Mouse (Mus musculus) kidney, adult 2 months (tissue): ENCODE measurements at regions not wholly inside any gene's neighbourhood (a gene's known extent, or its start where the extent isn't known, plus 50 kb on each side); places are given as distances from the start of the nearest gene placed in this dataset.
"Not testable (repeated sequence)": the region's sequence is repeated elsewhere in the genome, so short reads cannot be mapped to it uniquely, and the experiment has no call there.

Source experiments
- DNase-seq: peaks from one replicate; pipeline ENCODE4 v3.0.0; 2021
- H3K27ac ChIP-seq: fragments of 200-500 bp; 2 replicates; pipeline ENCODE4 v1.5.1; 2012; ENCODE audit warnings: low read depth, low read length, control low read depth, inconsistent platforms; ENCODE audit not compliant: insufficient read depth
- H3K27me3 ChIP-seq: fragments of 200-500 bp; replicated peaks from 2 replicates; pipeline ENCODE4 v1.6.1; 2012; ENCODE audit warnings: mild to moderate bottlenecking, moderate library complexity, low read length, inconsistent platforms; ENCODE audit not compliant: control insufficient read depth, insufficient read depth
- H3K36me3 ChIP-seq: fragments of 200-500 bp; 2 replicates; pipeline ENCODE4 v1.6.1; 2012; ENCODE audit warnings: mild to moderate bottlenecking, moderate library complexity, low read length, inconsistent platforms; ENCODE audit not compliant: control insufficient read depth, insufficient read depth
- H3K4me1 ChIP-seq: fragments of 200-500 bp; 2 replicates; pipeline ENCODE4 v1.6.1; 2011; ENCODE audit warnings: low read length; ENCODE audit not compliant: control insufficient read depth, insufficient read depth
- H3K4me3 ChIP-seq: fragments of 200-500 bp; 2 replicates; pipeline ENCODE4 v1.5.1; 2011; ENCODE audit warnings: mild to moderate bottlenecking, low read depth, low read length, control low read depth; ENCODE audit not compliant: insufficient read depth
- CTCF ChIP-seq: fragments of 200-500 bp; conservative IDR thresholded peaks from 2 replicates; pipeline ENCODE4 v1.5.1; 2011; ENCODE audit warnings: low read depth, mild to moderate bottlenecking, control low read depth, low read length, moderate library complexity, mixed read lengths; ENCODE audit not compliant: insufficient read depth, insufficient read length
- POLR2A ChIP-seq: fragments of 200-500 bp; IDR thresholded peaks from one replicate; pipeline ENCODE4 v1.6.1; 2011; ENCODE audit warnings: low read depth, low read length, control low read depth
- WGBS: fragments of 180-500 bp; shearing (Covaris S2); methylation state at CpG from one replicate; pipeline ENCODE4 v1.1.7; 2018; 5-methylcytosine and 5-hydroxymethylcytosine counted together

DNA sequence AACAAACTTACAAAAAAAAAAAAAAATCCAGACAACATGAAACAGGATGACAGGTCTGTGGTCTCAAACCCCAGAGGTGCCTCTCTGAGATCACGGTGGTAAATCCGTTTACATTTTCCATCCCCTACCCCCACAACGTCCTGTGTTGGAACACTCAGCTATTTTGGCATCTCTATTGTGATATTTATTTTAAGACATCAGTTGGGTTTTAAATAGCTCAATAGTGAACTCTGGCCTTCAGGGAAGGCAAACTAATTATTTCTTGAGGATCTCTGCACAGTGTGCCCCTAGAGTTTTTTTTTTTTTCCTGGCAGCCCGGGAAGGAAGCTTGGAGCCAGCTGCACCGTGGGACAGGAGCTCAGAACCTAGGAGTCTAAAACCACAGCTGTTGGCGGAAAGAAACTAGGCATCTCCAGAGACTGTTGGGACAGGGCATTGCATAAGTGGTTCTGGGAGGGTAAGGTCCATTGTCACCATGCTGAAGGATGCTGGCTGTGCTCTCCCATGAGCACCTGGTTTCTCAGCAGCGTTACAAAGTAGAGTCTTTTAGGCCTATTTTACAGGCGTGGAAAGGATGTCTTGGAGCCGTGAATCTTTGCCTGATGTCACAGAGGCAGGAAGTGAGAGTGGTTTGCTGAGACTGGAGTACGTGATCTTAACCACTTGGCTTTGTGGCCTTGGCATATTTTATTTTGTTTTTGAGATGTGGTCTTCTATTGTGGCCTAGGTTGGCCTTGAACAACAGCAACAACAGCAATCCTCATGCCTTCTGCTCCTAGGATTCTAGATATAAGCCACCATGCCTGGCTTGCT, 211.3 kb downstream of the Nucb2 start:
- WGBS: 45% methylated on average over 10 of the region's 10 CpGs
- no peaks in the 10 kb centered on the region for H3K27me3 ChIP-seq
- peak; percentile 81 for DNase-seq
- H3K4me3 ChIP-seq: no peak overlapping the region
- TF ChIP-seq CTCF (no peak), POLR2A (no peak)
- peak overlapping the region; percentile 53 for H3K27ac ChIP-seq
- H3K4me1 ChIP-seq: no peaks in the 10 kb centered on the region
- no peaks in the 10 kb centered on the region for H3K36me3 ChIP-seq

- H3K4me3 ChIP-seq: no peak overlapping the region
- no peaks in the 10 kb centered on the region for H3K27me3 ChIP-seq
- WGBS: 16% methylated on average over 2 of the region's 2 CpGs
- H3K27ac ChIP-seq: no peak overlapping the region
- peak; percentile 8 for DNase-seq
- H3K4me1 ChIP-seq: no peaks in the 10 kb centered on the region
- no peaks in the 10 kb centered on the region for H3K36me3 ChIP-seq
- no peak for TF ChIP-seq POLR2A
- TF ChIP-seq CTCF: no peak
Observed at GRCm38 (mm10) chr7:116728379-116728778, 224.2 kb downstream of the Nucb2 start.

DNA sequence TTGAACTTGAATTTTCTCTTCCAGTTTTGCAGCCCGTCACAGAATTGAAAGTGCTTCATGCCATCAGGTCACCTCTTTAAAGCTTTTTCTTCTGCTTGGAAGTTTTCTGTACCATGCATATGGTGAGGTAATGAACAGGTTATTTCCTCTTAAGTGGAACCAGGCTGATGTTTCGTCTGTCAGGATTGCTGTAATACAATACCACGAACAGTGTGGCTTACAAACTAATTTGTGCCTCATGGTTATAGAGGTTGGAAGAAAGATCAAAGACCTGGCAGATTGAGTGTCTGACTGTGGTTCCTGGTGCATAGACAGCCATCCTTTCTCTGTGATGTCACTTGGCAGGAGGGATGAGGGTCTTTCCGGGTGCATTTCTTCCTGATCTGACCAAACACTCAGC, 225.6 kb downstream of the Nucb2 start:
- WGBS: 45% methylated on average over 4 of the region's 4 CpGs
- Histone ChIP-seq H3K4me3 (no peak overlapping the region), H3K36me3 (no peaks in the 10 kb centered on the region), H3K27me3 (no peaks in the 10 kb centered on the region), H3K27ac (no peak overlapping the region), H3K4me1 (no peaks in the 10 kb centered on the region)
- TF ChIP-seq CTCF (no peak), POLR2A (no peak)
- no peak for DNase-seq

GRCm38 (mm10) chr7:116735676-116736075, 231.5 kb downstream of the Nucb2 start:
- DNase-seq: no peak
- WGBS: 66% methylated on average over 3 of the region's 3 CpGs
- no peaks in the 10 kb centered on the region for H3K36me3 ChIP-seq
- H3K4me3 ChIP-seq: no peak overlapping the region
- H3K4me1 ChIP-seq: no peaks in the 10 kb centered on the region
- TF ChIP-seq POLR2A (no peak), CTCF (no peak)
- no peaks in the 10 kb centered on the region for H3K27me3 ChIP-seq
- H3K27ac ChIP-seq: no peak overlapping the region

DNA sequence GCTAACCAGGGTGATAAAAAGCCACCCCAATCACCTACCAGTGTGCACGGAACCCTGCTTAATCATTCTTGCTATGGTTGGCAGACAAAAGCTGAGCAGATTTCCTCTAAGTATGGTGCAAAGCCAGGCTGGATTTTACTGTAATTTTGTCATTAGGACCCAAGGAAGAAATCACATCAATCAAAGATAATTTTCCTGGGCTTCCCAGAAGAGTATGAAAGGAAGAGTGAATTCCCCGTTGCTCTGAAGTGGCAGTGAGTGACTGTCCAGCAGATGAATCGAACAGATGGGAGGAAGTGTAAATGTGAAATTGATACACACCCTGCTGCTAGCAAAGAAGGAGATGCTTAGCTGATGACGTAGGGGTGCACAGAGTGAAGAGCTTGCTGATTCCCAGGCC, 232.2 kb downstream of the Nucb2 start:
- WGBS: 41% methylated on average over 4 of the region's 4 CpGs
- no peaks in the 10 kb centered on the region for H3K27me3 ChIP-seq
- H3K27ac ChIP-seq: no peak overlapping the region
- no peak for TF ChIP-seq POLR2A
- TF ChIP-seq CTCF: no peak
- no peak for DNase-seq
- no peaks in the 10 kb centered on the region for H3K4me1 ChIP-seq
- H3K36me3 ChIP-seq: no peaks in the 10 kb centered on the region
- no peak overlapping the region for H3K4me3 ChIP-seq

- no peak overlapping the region for H3K27ac ChIP-seq
- no peaks in the 10 kb centered on the region for H3K36me3 ChIP-seq
- H3K4me3 ChIP-seq: no peak overlapping the region
- H3K4me1 ChIP-seq: no peaks in the 10 kb centered on the region
- WGBS: 97% methylated on average over 4 of the region's 4 CpGs
- DNase-seq: no peak
- H3K27me3 ChIP-seq: no peaks in the 10 kb centered on the region
- TF ChIP-seq CTCF (no peak), POLR2A (no peak)
Observed at GRCm38 (mm10) chr7:116738009-116738408, 233.8 kb downstream of the Nucb2 start.

DNA sequence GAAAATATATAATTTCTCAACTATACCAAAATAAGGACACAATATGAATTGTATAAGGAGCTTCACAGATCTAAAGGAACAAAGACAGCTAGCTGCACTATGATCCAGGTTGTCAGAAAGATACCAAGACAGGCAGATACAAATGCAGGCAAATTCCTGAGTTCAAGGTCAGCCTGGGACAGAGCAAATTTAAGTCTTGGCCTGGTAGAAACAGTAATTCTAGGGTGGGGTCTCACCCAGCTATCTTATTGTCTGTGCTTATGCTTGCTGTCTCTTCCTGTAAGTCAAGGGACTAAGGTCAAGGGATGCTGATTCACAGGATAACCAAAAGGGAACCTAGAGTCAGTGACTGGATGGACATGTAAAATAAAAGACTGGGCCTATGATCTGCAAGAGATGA, 250.4 kb downstream of the Nucb2 start:
- no peak for DNase-seq
- Histone ChIP-seq H3K36me3 (no peaks in the 10 kb centered on the region), H3K4me3 (no peak overlapping the region), H3K27ac (no peak overlapping the region), H3K4me1 (no peaks in the 10 kb centered on the region), H3K27me3 (no peaks in the 10 kb centered on the region)
- TF ChIP-seq CTCF (no peak), POLR2A (no peak)

DNA sequence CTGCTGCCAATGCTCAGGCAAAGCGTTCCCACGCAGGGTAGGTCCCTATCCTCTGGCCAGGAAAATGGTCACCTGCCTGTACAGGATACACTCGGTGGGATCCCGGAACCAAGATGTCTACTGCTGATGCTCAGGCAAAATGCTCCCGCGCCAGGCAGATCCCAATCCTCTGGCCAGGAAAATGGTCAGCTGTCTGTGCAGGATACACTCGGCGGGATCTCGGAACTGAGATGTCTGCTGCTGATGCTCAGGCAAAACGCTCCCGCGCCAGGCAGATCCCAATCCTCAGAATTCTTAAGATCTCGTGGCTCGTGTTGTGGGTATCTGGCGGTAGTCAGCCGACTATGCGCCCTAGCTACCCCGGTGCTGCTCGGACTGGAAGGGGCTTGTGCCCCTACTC, 288.0 kb downstream of the Nucb2 start:
- DNase-seq, H3K27me3 ChIP-seq, H3K27ac ChIP-seq, H3K4me1 ChIP-seq, H3K36me3 ChIP-seq, H3K4me3 ChIP-seq: not testable (repeated sequence)
- WGBS: 94% methylated on average over 19 of the region's 19 CpGs
